Mouse (Mus musculus): ENCODE measurements around the gene Rnf216.

DNA sequence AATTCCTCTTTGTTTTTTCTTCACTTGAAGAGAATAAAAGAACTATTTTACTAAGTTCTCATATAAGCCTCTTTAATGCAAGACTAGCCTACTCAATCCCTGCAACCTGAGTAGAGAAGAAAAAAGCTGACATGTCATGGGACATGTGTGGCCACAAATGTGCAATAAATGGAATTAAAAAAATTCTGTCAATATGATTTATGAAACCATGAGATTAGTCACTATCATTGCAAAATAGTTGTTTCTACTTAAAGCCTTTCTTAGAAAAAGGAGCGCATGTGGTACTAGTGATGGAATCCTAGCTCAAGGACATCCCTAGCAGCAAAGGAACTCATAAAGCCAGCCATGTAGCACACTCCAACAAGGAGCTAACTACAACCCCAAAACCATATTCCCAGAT is 33.0 kb downstream of the Rnf216 start:
- no peak for TF ChIP-seq CTCF (IDR thresholded peaks at IDR 0.05; ENCODE audit: control insufficient read depth, insufficient read depth, insufficient replicate concordance, low read depth, low read length)
- TF ChIP-seq POLR2A (IDR thresholded peaks at IDR 0.05; ENCODE audit: control insufficient read depth, low read depth, low read length), result no peak
